Mouse (Mus musculus) intestine, postnatal 0 days (tissue): Measurements from ENCODE around the gene Serinc3. TPM values are rescaled to one million over a fixed set of nuclear protein-coding genes. Genes with fewer than 3 reads are reported as not detected.

Source experiments
- ATAC-seq: fragments of 200-750 bp; cut with Nextera tagmentation; 2 replicates; pipeline ENCODE4 v1.8.0; 2017; ENCODE audit warnings: mild to moderate bottlenecking, moderate TSS enrichment, moderate library complexity
- H3K27ac ChIP-seq: fragments of 300-500 bp; sonication (generic); 2 replicates; pipeline ENCODE4 v1.5.1; 2014; ENCODE audit warnings: mild to moderate bottlenecking, low read depth, low read length, moderate library complexity
- H3K27me3 ChIP-seq: fragments of 300-500 bp; sonication (generic); replicated peaks from 2 replicates; pipeline ENCODE4 v1.6.1; 2014; ENCODE audit warnings: low read length, mixed read lengths; ENCODE audit not compliant: control insufficient read depth, insufficient read depth
- H3K36me3 ChIP-seq: fragments of 300-500 bp; sonication (generic); 2 replicates; pipeline ENCODE4 v1.6.1; 2014; ENCODE audit warnings: mild to moderate bottlenecking, moderate library complexity; ENCODE audit not compliant: control insufficient read depth, insufficient read depth
- H3K4me1 ChIP-seq: fragments of 300-500 bp; sonication (generic); replicated peaks from 2 replicates; pipeline ENCODE4 v1.6.1; 2014; ENCODE audit warnings: antibody characterized with exemption, low read length, mixed read lengths; ENCODE audit not compliant: control insufficient read depth, insufficient read depth
- H3K4me2 ChIP-seq: fragments of 300-500 bp; sonication (generic); replicated peaks from 2 replicates; pipeline ENCODE4 v1.6.1; 2014; ENCODE audit warnings: low read depth, mild to moderate bottlenecking, moderate library complexity
- H3K4me3 ChIP-seq: fragments of 300-500 bp; sonication (generic); 2 replicates; pipeline ENCODE4 v1.5.1; 2014; ENCODE audit warnings: low read depth, low read length
- H3K9ac ChIP-seq: fragments of 300-500 bp; sonication (generic); 2 replicates; pipeline ENCODE4 v1.6.1; 2014; ENCODE audit warnings: mild to moderate bottlenecking, low read depth, low read length
- H3K9me3 ChIP-seq: fragments of 300-500 bp; sonication (generic); 2 replicates; pipeline ENCODE4 v1.6.1; 2016; ENCODE audit warnings: mixed run types; ENCODE audit not compliant: control insufficient read depth
- CTCF ChIP-seq: sonication (generic); IDR thresholded peaks from 2 replicates; pipeline ENCODE4 v1.5.1; 2016; ENCODE audit warnings: low read depth, mild to moderate bottlenecking, control low read depth, antibody characterized with exemption, moderate library complexity
- WGBS: fragments of 180-500 bp; shearing (Covaris S2); extraction: QIAGEN DNeasy Blood & Tissue Kit; methylation state at CpG from one replicate; pipeline ENCODE4 v1.1.7; 2014; 5-methylcytosine and 5-hydroxymethylcytosine counted together
- polyA plus RNA-seq: library from polyadenylated mRNA; unstranded; fragments of >200 nt; fragmentation: Nextera tagmentation; extraction: Ambion mirVana; gene quantifications from 2 replicates; pipeline ENCODE4 v1.2.1, GENCODE M21; 2015

Gene Serinc3
- polyA plus RNA-seq, 1 experiment from 2014 or later, result 61.3 TPM

DNA sequence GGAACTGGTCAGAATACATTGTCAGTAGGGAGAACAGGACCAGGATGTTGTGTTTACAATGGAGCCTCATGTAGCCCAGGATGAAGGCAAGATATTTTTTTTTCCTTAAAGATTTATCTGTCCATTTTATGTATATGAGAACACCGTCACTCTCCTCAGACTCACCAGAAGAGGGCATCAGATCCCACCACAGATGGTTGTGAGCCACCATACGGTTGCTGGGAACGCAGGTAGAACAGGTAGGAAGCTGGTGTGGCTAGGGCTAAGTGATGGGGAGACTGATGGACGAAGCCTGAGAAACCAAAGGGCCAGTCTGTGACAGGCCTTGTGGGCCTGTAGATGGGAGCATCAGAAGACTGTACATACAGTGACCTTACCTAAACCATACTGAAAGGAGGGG is 30.9 kb downstream of the Serinc3 start:
- peak; percentile 18; the same call in 1 of the 2 replicates for TF ChIP-seq CTCF
- WGBS, result 95% methylated on average over 4 of the region's 4 CpGs
- peaks cover 65% of the 10 kb centered on the region for H3K36me3 ChIP-seq

DNA sequence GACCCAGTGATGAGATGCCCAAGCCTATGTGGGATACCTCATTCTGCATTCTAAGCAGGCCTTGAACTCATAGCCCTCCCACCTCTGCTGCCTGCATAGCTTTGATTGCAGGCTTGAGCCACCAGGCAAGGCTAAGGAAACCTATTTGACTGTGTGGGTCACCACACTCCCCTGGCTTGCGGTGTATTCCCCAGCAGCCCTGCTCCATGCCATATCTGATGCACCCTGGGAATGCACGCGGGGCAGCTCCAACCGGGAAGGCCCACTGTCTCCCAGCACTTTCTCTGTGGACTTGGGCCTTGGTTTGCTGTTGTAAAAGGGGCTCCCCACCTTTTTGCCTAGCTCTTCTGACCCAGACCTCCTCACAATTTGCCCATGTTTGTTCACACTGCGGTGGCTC is 31.7 kb downstream of the Serinc3 start:
- H3K36me3 ChIP-seq, result peaks cover 57% of the 10 kb centered on the region
- H3K27ac ChIP-seq, result no peak overlapping the region
- H3K9ac ChIP-seq, result no peak overlapping the region
- no peak for TF ChIP-seq CTCF
- no peak overlapping the region for H3K4me3 ChIP-seq
- 90% methylated on average over 5 of the region's 5 CpGs for WGBS
- H3K27me3 ChIP-seq, result no peaks in the 10 kb centered on the region
- 0 out of 2 replicates have a peak, but pooled peaks cover 4% of the 10 kb centered on the region for H3K4me1 ChIP-seq
- H3K4me2 ChIP-seq, result no peak overlapping the region
- ATAC-seq, result no peak
- no peaks in the 10 kb centered on the region for H3K9me3 ChIP-seq

More for the DNA sequence above, 30.9 kb downstream of the Serinc3 start:
- Histone ChIP-seq H3K9ac (no peak overlapping the region), H3K27me3 (no peaks in the 10 kb centered on the region), H3K4me2 (no peak overlapping the region), H3K4me1 (0 out of 2 replicates have a peak, but pooled peaks cover 4% of the 10 kb centered on the region), H3K27ac (no peak overlapping the region; the same call in 1 of the 2 replicates), H3K9me3 (no peaks in the 10 kb centered on the region), H3K4me3 (no peak overlapping the region)
- no peak for ATAC-seq

DNA sequence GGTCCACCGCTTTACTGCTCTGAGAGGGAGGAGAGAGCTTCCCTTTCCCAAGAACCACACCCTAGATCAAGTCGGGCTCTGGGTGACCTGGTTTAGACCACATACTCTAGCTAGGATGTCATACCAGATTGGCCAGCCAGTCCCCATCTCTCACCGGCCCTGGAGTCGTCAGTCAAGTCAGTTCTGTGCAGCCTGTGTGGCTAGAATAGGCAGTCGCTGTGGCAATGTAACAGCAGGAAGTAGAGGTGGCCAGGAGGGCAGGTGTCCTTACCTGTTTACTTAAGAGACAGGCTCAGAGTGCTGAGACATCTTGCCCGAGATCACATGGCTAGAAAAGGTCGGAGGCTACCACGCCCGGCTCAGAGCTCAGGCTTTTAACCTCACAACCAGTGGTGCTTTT is 33.8 kb downstream of the Serinc3 start:
- 44% methylated on average over 9 of the region's 9 CpGs for WGBS
- TF ChIP-seq CTCF, result no peak
- peak; percentile 71 for ATAC-seq

DNA sequence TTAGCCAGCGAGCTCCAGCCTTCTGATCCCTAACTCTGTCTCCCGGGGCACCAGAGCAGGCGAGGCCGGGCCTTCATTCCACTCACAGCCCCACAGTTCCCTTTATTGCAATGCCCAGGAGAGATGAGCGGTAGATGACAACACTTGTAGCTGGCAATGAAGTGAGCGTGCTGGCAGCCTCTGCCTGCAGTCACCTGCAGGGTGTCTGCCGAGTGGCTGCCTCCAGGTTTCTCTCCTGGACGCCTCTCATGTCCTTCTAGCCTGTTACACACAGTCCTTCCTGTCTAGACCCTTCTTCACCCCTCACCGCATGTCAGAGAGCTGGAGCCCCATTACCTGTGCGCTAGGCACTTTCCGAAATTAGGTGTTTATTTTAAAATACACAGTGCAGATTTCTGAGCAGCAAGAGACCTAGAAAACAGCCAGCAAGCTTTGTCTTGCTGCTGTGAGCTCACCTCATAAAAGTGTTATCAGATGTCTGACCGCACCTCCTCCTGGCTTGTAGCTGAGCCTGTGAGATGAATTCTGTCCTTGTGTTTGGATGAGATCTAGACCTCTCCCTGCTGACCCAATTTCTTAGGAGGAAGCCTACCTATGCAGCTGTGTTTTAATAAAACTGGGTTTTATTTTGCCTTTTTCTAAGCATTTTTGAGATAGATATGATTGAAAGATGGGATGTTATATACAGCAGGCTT is 35.5 kb downstream of the Serinc3 start:
- 54% methylated on average over 12 of the region's 12 CpGs for WGBS
- Histone ChIP-seq H3K27me3 (no peaks in the 10 kb centered on the region), H3K4me2 (0 out of 2 replicates have a peak overlapping the region, but pooled peaks have one; percentile 7), H3K9me3 (no peaks in the 10 kb centered on the region), H3K36me3 (peaks cover 41% of the 10 kb centered on the region), H3K4me3 (no peak overlapping the region), H3K4me1 (peaks cover 4% of the 10 kb centered on the region; the same call in 1 of the 2 replicates), H3K27ac (no peak overlapping the region; the same call in 1 of the 2 replicates), H3K9ac (no peak overlapping the region)
- TF ChIP-seq CTCF, result no peak
- ATAC-seq, result no peak

More for the DNA sequence above, 33.8 kb downstream of the Serinc3 start:
- Histone ChIP-seq H3K4me3 (no peak overlapping the region), H3K9ac (0 out of 2 replicates have a peak overlapping the region, but pooled peaks have one; percentile 22), H3K27me3 (no peaks in the 10 kb centered on the region), H3K27ac (peak overlapping the region; percentile 28), H3K4me1 (peaks cover 4% of the 10 kb centered on the region; the same call in 1 of the 2 replicates), H3K36me3 (peaks cover 53% of the 10 kb centered on the region), H3K9me3 (no peaks in the 10 kb centered on the region), H3K4me2 (0 out of 2 replicates have a peak overlapping the region, but pooled peaks have one; percentile 17)

DNA sequence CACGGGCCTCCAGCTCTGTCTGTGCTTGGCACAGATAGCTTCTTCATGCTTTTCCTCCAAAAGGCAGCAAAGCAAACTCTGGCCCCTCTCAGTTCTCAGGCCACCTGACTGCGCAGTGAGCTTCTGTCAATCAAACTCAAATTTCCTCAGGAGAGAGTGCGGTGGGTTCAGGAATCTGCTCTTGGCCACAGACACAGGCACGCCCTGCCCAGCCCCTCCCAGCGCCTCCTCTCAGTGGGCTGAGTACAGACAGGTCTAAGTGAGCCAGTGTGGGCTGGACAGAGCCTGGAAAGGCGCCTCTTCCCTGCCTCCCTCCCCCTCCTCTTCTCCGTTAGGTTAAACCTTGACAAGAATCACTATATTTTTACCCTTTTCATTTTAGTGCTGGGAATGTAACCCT is 36.9 kb downstream of the Serinc3 start:
- 71% methylated on average over 7 of the region's 7 CpGs for WGBS

DNA sequence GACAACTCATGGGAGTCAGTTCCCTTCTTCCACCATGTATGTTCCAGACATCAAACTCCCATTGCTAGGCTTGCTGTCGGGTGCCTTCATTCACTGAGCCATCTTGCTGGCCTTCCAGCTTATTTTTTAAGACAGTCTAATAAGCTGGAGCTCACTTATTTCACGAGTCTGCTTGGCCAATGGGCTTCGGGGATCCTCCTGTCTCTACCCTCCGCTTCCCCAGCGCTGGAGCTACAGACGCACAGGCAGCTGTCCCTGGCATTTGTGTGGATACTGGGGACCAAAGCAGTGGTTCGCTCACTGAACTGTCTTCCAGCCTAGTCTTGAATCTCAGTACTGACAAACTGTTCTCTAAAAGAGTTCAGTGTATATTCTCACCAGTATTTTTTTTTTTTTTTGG is 38.8 kb downstream of the Serinc3 start:
- Histone ChIP-seq H3K27me3 (no peaks in the 10 kb centered on the region), H3K9me3 (no peaks in the 10 kb centered on the region), H3K4me1 (peaks cover 4% of the 10 kb centered on the region; the same call in 1 of the 2 replicates), H3K4me2 (no peak overlapping the region), H3K9ac (no peak overlapping the region), H3K4me3 (no peak overlapping the region), H3K27ac (no peak overlapping the region), H3K36me3 (peaks cover 15% of the 10 kb centered on the region; the same call in 1 of the 2 replicates)
- ATAC-seq, result no peak
- no peak for TF ChIP-seq CTCF
- WGBS, result 87% methylated on average over 7 of the region's 7 CpGs

More for the DNA sequence above, 36.9 kb downstream of the Serinc3 start:
- Histone ChIP-seq H3K9ac (no peak overlapping the region), H3K9me3 (no peaks in the 10 kb centered on the region), H3K4me1 (peaks cover 4% of the 10 kb centered on the region; the same call in 1 of the 2 replicates), H3K27ac (no peak overlapping the region), H3K4me2 (no peak overlapping the region), H3K4me3 (no peak overlapping the region), H3K27me3 (no peaks in the 10 kb centered on the region), H3K36me3 (peaks cover 27% of the 10 kb centered on the region)
- ATAC-seq, result no peak
- TF ChIP-seq CTCF, result no peak
